Mouse (Mus musculus): ENCODE measurements around the gene Gpatch2. TPM values are rescaled to one million over a fixed set of nuclear protein-coding genes. Genes with fewer than 3 reads are reported as not detected.

Gpatch2 gene
- total RNA-seq (2014; fragmentation: Nextera tagmentation) = 14.2 and 21.7 TPM in 2 replicates
- total RNA-seq (2017) = 20.7 and 27.2 TPM in 2 replicates

DNA sequence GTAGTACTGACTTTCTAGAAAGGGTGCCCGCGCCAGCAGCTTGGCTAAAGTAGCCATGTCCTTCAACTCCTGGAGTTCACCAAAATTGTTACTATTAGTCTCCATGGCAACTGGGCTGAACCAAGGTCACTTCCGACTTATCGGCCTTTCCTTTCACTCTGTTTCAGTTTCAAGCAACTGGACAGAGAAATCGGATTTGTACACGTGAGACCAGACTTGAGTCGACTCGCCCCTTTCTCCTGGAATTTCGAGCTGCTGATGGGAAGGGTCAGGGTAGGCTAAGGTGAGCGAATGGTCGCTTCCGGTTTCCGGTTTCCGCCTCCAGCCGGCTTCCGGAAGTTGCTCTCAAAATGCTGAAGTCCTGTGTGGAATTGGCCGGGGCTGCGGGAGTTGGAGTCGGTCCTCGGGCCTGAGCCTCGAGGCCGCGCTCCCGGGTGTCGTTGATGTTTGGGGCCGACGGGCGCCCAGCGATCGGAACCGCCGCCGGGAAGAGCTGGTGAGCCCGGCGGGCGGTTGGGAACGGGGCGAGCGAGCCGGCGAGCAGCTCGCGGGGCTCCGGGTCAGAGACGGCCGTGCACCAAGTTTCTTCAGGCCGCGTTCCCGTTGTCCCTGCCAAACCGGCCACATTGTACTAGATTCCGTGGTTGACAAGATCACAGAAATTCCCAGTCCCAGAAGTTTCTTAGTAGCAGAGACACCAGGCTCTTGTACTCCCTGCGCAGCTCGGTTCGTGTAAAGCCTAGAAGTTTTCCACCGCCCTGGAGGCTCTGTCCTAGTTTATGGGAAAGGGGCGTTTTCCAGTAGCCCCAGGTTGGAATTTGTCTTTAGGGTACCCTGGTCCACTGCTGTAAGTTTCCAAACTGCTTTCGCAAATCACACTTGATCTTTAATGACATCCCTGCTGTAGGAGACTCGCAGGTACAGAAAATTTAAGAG, at the start of gene Gpatch2, which contains the start of gene Spata17:
Gene Gpatch2, plus strand, starts transcription at position 328 of the 936 bp plus-strand sequence.
Gene Spata17, minus strand, starts transcription at position 285 of the 936 bp plus-strand sequence.
- ATAC-seq (replicated peaks; ENCODE audit: low FRiP score, low TSS enrichment, poor library complexity, severe bottlenecking) = peak; percentile 96

DNA sequence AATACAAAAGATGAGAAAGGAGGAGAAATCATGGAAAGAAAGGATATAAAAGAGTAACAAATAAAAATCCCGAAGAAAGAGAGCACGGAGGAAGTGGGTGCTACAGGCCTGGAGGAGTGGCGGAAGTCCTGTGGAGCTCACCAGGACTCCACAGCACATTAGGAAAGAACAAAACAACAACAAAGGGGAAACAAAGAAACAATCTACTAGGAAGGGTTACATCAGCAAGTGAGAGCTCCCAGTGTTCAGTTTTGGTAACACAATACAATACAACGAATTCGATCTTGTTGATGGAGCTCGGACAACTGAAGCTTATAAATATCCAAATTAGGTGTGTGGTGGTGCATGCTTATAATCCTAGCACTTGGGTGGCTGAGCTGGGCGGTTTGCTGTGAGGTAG, 45.7 kb upstream of the Gpatch2 start:
- ATAC-seq (replicated peaks; ENCODE audit: low FRiP score, low TSS enrichment, poor library complexity, severe bottlenecking) = no peak

DNA sequence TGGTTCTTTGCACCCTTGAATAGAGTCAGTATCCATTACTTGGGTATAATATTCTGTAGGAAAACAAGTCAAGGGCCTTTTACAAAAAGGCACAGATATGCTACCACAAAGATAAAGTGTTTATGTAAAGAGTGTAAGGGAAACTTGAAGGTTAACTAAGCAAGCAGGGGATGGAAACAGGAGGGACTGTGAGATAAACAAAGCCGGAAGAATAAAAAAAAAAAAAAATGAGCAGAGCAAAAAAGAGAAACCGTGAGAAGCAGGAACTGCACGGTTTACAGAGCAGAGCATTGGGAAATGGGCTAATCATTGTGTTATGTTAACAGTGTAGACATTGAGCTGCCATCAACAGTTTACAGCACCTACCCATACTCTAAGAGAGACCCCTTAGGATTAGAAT, 44.9 kb upstream of the Gpatch2 start:
- ATAC-seq (replicated peaks; ENCODE audit: low FRiP score, low TSS enrichment, poor library complexity, severe bottlenecking) = peak; percentile 26

DNA sequence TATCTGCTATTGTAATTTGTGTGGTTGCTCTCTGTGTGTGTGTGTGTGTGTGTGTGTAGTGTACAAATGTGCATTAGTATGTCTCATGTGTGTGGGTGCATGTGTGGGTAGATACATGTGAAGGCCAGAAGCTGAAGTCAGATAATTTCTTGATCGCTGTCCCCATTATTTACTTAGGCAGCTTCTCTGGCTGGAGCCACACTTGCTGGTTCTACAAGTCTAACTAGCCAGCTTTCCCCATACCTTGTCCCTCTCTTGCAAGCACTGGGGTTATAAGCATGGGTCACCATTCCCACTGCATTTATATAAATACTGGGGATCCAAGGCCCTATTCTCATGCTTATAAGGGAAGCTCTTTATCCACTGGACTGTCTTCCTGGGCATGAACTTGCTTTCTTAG, 39.3 kb upstream of the Gpatch2 start:
- no peak for ATAC-seq (replicated peaks; ENCODE audit: low FRiP score, low TSS enrichment, poor library complexity, severe bottlenecking)

DNA sequence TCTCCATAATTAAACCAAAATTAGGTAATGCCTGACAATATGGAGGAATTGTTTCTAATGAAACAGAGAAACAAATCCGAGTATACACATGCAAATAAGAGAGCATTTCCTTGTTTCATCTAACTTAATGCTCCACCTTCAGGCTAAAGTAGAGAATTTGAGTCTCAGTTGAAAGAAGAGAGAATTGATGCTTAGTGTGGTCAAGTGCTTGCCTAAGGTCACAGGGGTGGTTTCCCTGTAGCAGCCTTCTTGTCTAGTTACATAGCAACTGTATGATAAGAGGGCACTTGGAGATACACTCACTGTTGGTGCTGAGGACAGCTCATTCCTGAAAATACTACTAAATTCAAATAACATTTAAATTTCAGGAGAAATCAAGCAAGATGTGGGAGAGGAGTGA, 36.8 kb upstream of the Gpatch2 start:
- ATAC-seq (replicated peaks; ENCODE audit: low FRiP score, low TSS enrichment, poor library complexity, severe bottlenecking) = no peak

DNA sequence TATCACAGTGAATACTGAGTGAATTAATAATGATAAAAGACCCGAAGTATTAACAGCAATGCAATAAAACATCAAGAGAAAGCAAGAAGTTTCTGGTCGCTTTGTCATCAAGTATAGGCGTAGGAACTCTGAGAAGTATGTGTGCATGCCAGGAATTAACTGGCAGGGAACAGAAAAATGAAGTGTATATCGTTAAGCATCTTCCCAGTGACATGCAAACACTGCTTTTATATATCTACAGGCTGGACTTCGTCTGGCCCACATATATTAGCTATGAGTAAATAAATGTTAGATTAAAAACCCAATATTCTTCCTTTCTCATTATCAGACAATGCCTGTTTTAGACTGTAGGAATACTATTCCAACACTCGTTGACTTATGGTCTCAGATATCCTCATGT, 9.8 kb upstream of the Gpatch2 start:
- no peak for ATAC-seq (replicated peaks; ENCODE audit: low FRiP score, low TSS enrichment, poor library complexity, severe bottlenecking)

DNA sequence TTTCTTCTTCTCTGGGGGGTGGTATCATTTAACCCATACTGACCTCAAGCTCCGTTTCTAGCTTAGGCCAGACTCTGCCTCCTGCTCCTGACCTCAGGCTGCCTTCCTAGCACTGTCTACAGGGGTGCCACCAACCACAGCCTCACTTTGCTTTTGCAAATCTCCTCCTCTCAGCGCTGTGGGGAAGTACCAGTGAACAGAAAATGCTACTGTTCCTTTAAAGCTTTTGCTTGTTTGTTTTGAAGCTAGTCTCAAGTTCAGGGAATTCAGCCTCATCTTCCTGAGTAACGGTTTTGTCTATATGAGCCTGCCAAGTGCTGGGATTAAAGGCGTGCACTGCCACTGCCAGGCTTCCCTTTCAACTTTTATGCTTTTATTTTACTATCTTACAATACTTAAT, 5.8 kb upstream of the Gpatch2 start:
- no peak for ATAC-seq (replicated peaks; ENCODE audit: low FRiP score, low TSS enrichment, poor library complexity, severe bottlenecking)

DNA sequence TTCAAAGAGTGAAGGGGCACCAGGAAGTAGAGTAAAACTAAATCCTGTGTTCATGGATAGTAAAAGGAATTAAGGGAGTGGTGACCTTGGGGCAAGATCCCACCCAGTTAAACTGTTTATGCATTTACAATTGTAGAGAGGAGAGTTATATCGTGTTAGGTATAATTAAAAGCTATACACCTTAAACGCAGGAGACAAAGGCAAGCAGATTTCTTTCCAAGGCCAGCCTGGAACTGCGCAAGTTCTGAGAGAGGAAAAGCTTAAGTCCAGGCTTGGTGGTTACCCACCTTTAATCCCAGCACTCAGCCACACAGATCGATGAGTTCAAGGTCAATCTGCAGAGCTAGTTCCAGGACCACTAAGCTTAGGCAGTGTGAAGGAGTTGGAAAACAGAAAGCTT, 4.6 kb upstream of the Gpatch2 start:
- ATAC-seq (replicated peaks; ENCODE audit: low FRiP score, low TSS enrichment, poor library complexity, severe bottlenecking) = no peak

DNA sequence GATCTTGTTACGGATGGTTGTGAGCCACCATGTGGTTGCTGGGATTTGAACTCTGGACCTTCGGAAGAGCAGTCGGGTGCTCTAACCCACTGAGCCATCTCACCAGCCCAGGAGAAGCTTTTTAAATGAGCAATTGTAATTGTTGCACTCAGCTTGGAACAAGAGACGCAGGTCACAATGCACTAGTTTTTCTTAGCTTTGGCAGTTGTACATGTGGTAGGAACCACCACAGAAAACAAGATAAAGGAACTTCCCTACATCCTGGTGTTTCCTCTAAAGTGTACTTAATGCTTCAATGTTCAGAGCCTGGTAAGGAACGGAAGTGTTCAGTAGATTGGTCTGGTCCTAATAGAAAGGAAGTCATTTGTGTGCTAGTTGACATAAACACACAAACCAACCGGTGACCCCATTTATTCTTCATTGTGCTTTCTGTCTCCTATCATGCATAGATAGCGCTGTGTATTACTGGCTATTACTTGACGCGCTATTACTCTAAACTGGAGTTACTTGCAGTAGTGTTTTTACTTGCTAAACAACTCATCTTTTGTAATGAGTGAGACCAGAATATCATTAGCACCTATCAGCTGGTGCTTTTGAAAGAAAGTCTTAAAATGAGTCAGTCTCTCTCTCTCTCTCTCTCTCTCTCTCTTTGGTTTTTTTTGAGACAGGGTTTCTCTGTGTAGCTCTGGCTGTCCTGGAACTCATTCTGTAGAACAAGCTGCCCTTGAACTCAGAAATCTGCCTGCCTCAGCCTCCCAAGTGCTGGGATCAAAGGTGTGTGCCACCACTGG, 1.5 kb downstream of the Gpatch2 start:
- ATAC-seq (replicated peaks; ENCODE audit: low FRiP score, low TSS enrichment, poor library complexity, severe bottlenecking) = no peak

DNA sequence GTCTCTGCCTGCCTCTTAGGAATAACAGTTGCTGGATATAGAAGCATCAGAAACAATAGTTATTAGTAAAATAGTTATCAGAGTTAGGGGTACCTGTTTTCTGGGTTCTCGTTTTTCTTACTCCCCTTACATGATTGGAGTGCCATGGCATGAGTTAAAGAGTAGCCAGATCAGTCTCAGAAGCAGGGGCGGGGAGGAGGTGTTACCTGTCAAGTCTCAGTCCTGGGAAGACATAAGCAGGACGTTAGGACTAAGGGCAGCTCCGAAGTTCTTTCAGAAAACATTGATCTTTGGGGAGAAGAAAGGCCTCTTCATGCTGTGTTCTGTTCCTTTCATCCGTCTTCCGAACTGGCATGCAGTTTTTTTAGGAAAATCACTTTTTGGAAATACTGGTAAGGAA, 5.4 kb downstream of the Gpatch2 start:
- no peak for ATAC-seq (replicated peaks; ENCODE audit: low FRiP score, low TSS enrichment, poor library complexity, severe bottlenecking)

DNA sequence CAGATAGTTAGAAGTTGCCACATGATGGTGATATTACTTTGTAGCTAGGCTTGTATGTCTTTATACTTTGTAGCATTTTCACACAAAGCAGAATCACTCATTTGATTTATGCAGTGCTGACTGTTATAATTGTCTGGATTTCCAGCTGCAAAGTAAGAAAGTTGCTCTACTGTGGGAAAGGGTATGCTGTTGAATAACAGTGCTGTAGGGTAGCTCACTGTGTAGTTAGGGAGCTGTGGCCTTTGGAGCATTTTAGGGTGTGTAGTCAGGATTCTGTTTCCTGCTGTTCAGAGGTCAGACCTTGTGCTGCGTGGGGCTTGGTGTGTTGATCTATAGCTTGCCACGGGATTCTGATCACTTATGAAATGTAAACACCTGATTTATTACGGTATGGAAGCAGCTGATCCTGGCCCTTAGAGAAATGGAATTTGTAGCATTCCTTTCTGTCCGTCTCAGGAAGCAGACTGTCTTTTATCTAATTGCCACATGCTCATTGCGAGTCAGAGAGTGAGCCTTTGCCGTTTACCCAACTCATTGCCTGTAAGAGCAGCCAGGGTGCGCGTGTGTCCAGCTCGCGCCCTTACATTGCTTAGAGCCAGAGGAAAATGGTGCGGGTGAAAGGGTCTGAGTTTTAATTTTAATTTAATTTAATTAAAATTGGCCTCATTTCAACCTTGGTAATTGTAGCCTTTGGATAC, 11.2 kb downstream of the Gpatch2 start:
- peak; percentile 67 for ATAC-seq (replicated peaks; ENCODE audit: low FRiP score, low TSS enrichment, poor library complexity, severe bottlenecking)

DNA sequence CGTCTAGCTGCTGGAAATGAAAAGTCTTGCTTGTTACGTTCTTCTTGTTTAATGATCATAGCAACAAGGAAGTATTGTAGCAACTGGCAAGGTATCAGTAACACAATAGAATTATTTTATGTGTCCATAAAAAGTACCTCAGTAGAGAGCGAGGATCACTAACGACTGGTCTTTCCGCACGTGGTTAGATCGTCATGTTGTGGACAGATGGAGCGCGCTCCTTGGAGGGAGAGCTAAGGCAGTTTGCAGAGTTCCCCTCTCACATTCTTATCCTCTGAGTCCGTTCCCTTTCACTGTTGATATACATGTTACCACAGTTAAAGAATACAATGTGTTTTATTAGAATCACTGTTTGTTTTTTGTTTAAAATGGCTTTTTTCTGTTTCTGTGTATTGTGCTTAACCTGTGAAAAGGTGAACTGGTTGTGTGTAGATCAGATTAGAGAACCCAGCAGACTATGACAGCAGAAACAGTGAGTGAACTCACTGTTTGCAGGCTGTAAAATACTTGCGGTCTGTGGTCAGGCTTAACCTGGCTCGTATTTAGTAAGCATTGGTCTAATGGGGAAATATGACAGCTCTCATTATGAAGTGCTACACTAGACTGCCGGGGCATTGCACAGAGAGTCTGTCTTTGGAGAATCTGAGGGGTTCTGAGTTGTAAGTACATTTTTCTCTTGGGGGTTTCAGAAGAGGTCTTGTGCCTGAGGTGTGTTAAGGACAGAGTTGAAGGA, 13.3 kb downstream of the Gpatch2 start:
- peak; percentile 75 for ATAC-seq (replicated peaks; ENCODE audit: low FRiP score, low TSS enrichment, poor library complexity, severe bottlenecking)

DNA sequence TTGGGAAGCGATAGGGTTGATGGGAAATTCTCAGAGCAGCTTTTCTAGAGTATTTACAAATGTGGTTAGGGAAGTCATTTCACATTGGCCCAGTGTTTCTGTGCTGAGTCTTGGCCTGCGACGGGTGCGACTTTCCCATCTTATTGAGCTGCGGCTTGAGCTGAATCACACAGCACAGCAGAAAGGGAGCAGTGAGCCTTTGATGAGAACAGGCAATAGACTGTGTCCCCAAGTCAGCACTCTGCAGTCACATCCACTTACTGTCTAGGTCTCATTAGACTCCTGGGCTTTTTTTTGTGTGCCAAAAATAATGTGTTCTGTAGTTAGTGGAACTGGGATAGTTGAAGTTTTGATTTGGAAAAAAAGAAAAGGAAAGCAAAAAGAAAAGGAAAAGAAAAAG, 14.9 kb downstream of the Gpatch2 start:
- no peak for ATAC-seq (replicated peaks; ENCODE audit: low FRiP score, low TSS enrichment, poor library complexity, severe bottlenecking)

DNA sequence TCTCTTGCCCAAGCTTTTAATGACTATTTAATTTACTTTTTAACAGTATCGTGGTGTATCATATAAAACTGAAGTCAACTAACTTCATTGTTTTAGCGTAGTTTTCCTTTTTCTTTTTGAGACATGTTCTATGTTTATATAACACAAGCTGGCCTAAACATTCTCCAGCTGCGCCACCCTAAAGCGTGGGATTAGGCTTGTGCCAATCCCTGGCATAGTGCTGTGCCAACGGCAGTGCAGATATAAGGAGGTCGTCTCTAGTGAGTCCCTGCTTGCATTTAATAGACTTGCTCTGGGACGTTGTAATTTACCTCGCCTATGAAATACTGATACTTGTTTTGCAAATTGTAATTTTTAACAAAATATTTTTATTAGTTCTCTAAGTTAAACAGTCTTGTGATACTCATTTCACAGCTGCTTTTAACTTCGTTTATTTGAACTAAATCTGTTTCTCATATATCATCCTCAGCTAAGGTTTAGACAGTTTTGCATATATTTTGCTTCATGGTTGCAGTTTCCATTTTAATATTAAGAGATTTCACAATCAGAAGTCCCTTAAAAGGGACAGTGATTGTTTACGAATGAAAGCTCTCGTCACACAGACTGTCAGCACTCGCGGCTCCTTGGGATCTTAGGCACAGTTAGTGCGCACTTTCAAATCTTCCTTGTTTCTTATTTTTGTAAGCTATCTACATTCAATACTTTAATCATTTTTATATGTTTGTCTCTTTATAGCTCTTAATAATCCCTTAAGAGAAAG, 17.1 kb downstream of the Gpatch2 start:
- ATAC-seq (replicated peaks; ENCODE audit: low FRiP score, low TSS enrichment, poor library complexity, severe bottlenecking) = no peak

DNA sequence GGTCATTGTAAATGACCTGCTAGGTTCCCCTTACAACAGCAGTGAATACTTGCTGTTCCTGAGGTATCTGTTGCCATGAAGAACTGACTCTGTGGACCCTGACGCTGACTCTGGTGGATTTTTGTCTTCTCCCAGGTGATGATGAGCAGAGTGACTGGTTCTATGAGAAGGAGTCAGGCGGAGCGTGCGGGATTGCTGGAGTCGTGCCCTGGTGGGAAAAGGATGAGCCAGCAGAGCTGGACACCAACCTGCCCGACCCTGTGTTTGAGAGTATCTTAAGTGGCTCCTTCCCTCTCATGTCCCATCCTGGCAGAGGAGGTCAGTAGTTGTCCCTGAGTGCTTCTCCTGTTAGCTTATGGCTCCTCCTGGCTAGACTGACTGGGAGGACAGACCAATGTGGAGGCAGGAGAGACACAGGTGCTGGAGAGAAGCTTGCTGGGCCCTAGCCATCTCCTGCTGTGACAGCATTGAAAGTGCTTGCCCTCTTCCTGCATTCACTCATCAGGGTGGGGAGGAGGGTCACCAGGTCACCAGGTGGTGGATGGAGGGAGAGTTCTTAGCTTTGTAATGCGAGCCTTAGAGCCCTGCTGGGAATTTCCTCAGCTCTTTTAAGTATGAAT, 17.8 kb downstream of the Gpatch2 start:
- no peak for ATAC-seq (replicated peaks; ENCODE audit: low FRiP score, low TSS enrichment, poor library complexity, severe bottlenecking)

DNA sequence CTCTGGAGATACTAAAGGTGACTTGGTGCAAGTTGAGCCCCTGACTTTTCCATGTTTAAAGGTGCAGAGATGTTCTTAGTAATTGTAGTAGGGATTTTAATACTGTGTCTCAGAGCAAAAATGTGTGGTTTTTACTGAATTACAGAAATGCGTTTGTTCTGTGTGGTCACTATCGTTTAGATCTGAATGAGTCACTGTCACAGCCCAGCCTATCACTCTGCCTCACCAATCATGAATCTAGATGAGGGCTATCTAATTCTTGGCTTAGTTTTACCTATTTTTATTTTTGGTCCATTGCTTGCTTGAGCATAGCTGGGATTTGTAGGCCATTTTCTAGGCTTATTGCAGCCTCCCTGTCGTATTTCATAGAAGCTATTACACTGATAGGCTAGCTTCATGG, 19.9 kb downstream of the Gpatch2 start:
- no peak for ATAC-seq (replicated peaks; ENCODE audit: low FRiP score, low TSS enrichment, poor library complexity, severe bottlenecking)

DNA sequence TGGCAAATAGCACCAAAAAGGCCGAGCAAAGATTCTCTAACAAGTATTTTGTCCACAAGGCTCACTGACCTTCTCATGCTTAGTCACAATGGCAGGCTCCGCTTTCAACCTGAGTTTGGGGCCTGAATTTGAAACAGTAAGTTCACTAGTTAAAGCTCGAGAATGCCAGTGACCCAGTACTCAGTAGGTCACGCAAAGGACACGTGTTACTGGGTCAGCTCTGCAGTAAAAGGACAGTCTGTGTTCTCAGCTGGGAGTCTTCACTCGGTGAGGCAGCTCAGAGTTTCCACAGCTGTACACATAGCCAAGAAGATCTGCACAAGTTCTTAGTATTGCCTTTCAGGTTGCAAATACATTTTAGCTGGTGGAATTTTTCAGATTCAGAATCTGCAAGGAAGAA, 21.0 kb downstream of the Gpatch2 start:
- ATAC-seq (replicated peaks; ENCODE audit: low FRiP score, low TSS enrichment, poor library complexity, severe bottlenecking) = no peak

DNA sequence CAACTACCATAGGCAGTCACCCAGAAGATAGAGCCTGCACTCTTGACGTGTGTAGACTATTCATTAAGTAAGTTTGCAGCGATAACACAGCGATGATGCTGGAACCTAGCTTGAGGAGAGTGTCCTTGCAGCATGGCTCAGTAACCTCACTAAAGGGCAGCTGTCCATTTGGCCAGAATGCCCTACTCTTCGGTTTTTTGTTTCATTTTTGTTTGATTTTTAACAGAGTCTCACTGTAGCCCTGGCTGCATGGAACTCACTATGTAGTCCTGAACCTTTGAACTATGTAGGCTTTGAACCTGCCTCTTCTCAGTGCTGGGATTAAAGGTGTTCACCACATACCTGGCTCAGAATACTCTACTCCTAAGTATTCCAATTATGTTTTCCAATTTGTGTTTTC, 22.8 kb downstream of the Gpatch2 start:
- ATAC-seq (replicated peaks; ENCODE audit: low FRiP score, low TSS enrichment, poor library complexity, severe bottlenecking) = no peak
